Mouse (Mus musculus): ENCODE measurements around the gene 5730409E04Rik. TPM values are rescaled to one million over a fixed set of nuclear protein-coding genes. Genes with fewer than 3 reads are reported as not detected.

The 5730409E04Rik gene
- polyA plus RNA-seq, 1 experiment from 2014 or later = 16.8 TPM

GRCm38 (mm10) chr4:126620349-126620874 is 10.8 kb downstream of the 5730409E04Rik start:
- ATAC-seq (ENCODE audit: low FRiP score) (no peak), DNase-seq (ENCODE audit: low spot score) (no peak)
- Histone ChIP-seq H3K36me3 (replicated peaks; ENCODE audit: control insufficient read depth, insufficient read depth) (no peaks in the 10 kb centered on the region), H3K9me3 (ENCODE audit: control insufficient read depth, low read length) (no peaks in the 10 kb centered on the region), H3K4me3 (replicated peaks; ENCODE audit: low read length) (peak overlapping the region; percentile 28), H3K4me2 (replicated peaks) (peak overlapping the region; percentile 48), H3K9ac (peak overlapping the region; percentile 59; the same call in 1 of the 2 replicates), H3K27me3 (ENCODE audit: control insufficient read depth, insufficient read depth, low read length) (peaks cover 23% of the 10 kb centered on the region), H3K4me1 (replicated peaks; ENCODE audit: control insufficient read depth, insufficient read depth, low read length) (peaks cover 8% of the 10 kb centered on the region; the same call in 1 of the 2 replicates), H3K27ac (peak overlapping the region; percentile 52; the same call in 1 of the 2 replicates)
- 21% methylated on average over 13 of the region's 13 CpGs for WGBS

GRCm38 (mm10) chr4:126627021-126627681 is 17.5 kb downstream of the 5730409E04Rik start:
- 2% methylated on average over 23 of the region's 23 CpGs for WGBS
- H3K9ac ChIP-seq = no peak overlapping the region
- H3K4me1 ChIP-seq (replicated peaks; ENCODE audit: control insufficient read depth, insufficient read depth, low read length) = peaks cover 7% of the 10 kb centered on the region

GRCm38 (mm10) chr4:126631922-126632321 is 22.3 kb downstream of the 5730409E04Rik start:
- no peaks in the 10 kb centered on the region for H3K9me3 ChIP-seq (ENCODE audit: control insufficient read depth, low read length)
- no peak overlapping the region for H3K9ac ChIP-seq
- no peak for ATAC-seq (ENCODE audit: low FRiP score)
- no peaks in the 10 kb centered on the region for H3K36me3 ChIP-seq (replicated peaks; ENCODE audit: control insufficient read depth, insufficient read depth)
- DNase-seq (ENCODE audit: low spot score) = no peak
- no peak overlapping the region for H3K4me2 ChIP-seq (replicated peaks)
- peaks cover 5% of the 10 kb centered on the region for H3K4me1 ChIP-seq (replicated peaks; ENCODE audit: control insufficient read depth, insufficient read depth, low read length)
- H3K4me3 ChIP-seq (replicated peaks; ENCODE audit: low read length) = no peak overlapping the region
- H3K27me3 ChIP-seq (ENCODE audit: control insufficient read depth, insufficient read depth, low read length) = no peaks in the 10 kb centered on the region
- 49% methylated on average over 2 of the region's 2 CpGs for WGBS
- no peak overlapping the region for H3K27ac ChIP-seq

More at GRCm38 (mm10) chr4:126627021-126627681, 17.5 kb downstream of the 5730409E04Rik start:
- ATAC-seq (ENCODE audit: low FRiP score) = no peak
- H3K27me3 ChIP-seq (ENCODE audit: control insufficient read depth, insufficient read depth, low read length) = 0 out of 2 replicates have a peak, but pooled peaks cover 2% of the 10 kb centered on the region
- H3K27ac ChIP-seq = no peak overlapping the region
- peak overlapping the region; percentile 37 for H3K4me2 ChIP-seq (replicated peaks)
- no peak overlapping the region for H3K4me3 ChIP-seq (replicated peaks; ENCODE audit: low read length)
- H3K36me3 ChIP-seq (replicated peaks; ENCODE audit: control insufficient read depth, insufficient read depth) = no peaks in the 10 kb centered on the region
- no peaks in the 10 kb centered on the region for H3K9me3 ChIP-seq (ENCODE audit: control insufficient read depth, low read length)
- DNase-seq (ENCODE audit: low spot score) = no peak

GRCm38 (mm10) chr4:126632668-126633067 is 23.1 kb downstream of the 5730409E04Rik start:
- DNase-seq (ENCODE audit: low spot score) (no peak), ATAC-seq (ENCODE audit: low FRiP score) (no peak)
- Histone ChIP-seq H3K9me3 (ENCODE audit: control insufficient read depth, low read length) (no peaks in the 10 kb centered on the region), H3K27ac (no peak overlapping the region), H3K27me3 (ENCODE audit: control insufficient read depth, insufficient read depth, low read length) (no peaks in the 10 kb centered on the region), H3K4me3 (replicated peaks; ENCODE audit: low read length) (no peak overlapping the region), H3K4me1 (replicated peaks; ENCODE audit: control insufficient read depth, insufficient read depth, low read length) (no peaks in the 10 kb centered on the region; the same call in 1 of the 2 replicates), H3K4me2 (replicated peaks) (no peak overlapping the region), H3K36me3 (replicated peaks; ENCODE audit: control insufficient read depth, insufficient read depth) (no peaks in the 10 kb centered on the region), H3K9ac (no peak overlapping the region)
- 66% methylated on average over 3 of the region's 3 CpGs for WGBS

GRCm38 (mm10) chr4:126636330-126636729 is 26.7 kb downstream of the 5730409E04Rik start:
- Histone ChIP-seq H3K4me2 (replicated peaks) (peak overlapping the region; percentile 36), H3K36me3 (replicated peaks; ENCODE audit: control insufficient read depth, insufficient read depth) (no peaks in the 10 kb centered on the region), H3K9ac (peak overlapping the region; percentile 21; the same call in 1 of the 2 replicates), H3K9me3 (ENCODE audit: control insufficient read depth, low read length) (no peaks in the 10 kb centered on the region), H3K27me3 (ENCODE audit: control insufficient read depth, insufficient read depth, low read length) (no peaks in the 10 kb centered on the region), H3K4me1 (replicated peaks; ENCODE audit: control insufficient read depth, insufficient read depth, low read length) (no peaks in the 10 kb centered on the region; the same call in 1 of the 2 replicates), H3K4me3 (replicated peaks; ENCODE audit: low read length) (no peak overlapping the region), H3K27ac (peak overlapping the region; percentile 38)
- DNase-seq (ENCODE audit: low spot score) (no peak), ATAC-seq (ENCODE audit: low FRiP score) (no peak)
- 20% methylated on average over 11 of the region's 11 CpGs for WGBS

GRCm38 (mm10) chr4:126637446-126637845 is 27.8 kb downstream of the 5730409E04Rik start:
- Histone ChIP-seq H3K4me3 (replicated peaks; ENCODE audit: low read length) (no peak overlapping the region), H3K9me3 (ENCODE audit: control insufficient read depth, low read length) (no peaks in the 10 kb centered on the region), H3K4me2 (replicated peaks) (no peak overlapping the region), H3K27ac (no peak overlapping the region), H3K9ac (no peak overlapping the region), H3K36me3 (replicated peaks; ENCODE audit: control insufficient read depth, insufficient read depth) (no peaks in the 10 kb centered on the region), H3K27me3 (ENCODE audit: control insufficient read depth, insufficient read depth, low read length) (no peaks in the 10 kb centered on the region), H3K4me1 (replicated peaks; ENCODE audit: control insufficient read depth, insufficient read depth, low read length) (no peaks in the 10 kb centered on the region; the same call in 1 of the 2 replicates)
- ATAC-seq (ENCODE audit: low FRiP score) (no peak), DNase-seq (ENCODE audit: low spot score) (no peak)
- WGBS = 75% methylated on average over 4 of the region's 4 CpGs

- H3K27me3 ChIP-seq (ENCODE audit: control insufficient read depth, insufficient read depth, low read length) = no peaks in the 10 kb centered on the region
- no peaks in the 10 kb centered on the region for H3K36me3 ChIP-seq (replicated peaks; ENCODE audit: control insufficient read depth, insufficient read depth)
- H3K9me3 ChIP-seq (ENCODE audit: control insufficient read depth, low read length) = no peaks in the 10 kb centered on the region
- ATAC-seq (ENCODE audit: low FRiP score) = no peak
- H3K27ac ChIP-seq = no peak overlapping the region
- 44% methylated on average over 7 of the region's 7 CpGs for WGBS
- H3K4me2 ChIP-seq (replicated peaks) = no peak overlapping the region
- H3K4me1 ChIP-seq (replicated peaks; ENCODE audit: control insufficient read depth, insufficient read depth, low read length) = no peaks in the 10 kb centered on the region; the same call in 1 of the 2 replicates
- no peak overlapping the region for H3K9ac ChIP-seq
- no peak overlapping the region for H3K4me3 ChIP-seq (replicated peaks; ENCODE audit: low read length)
- DNase-seq (ENCODE audit: low spot score) = no peak
Measured at GRCm38 (mm10) chr4:126639339-126639738, 29.7 kb downstream of the 5730409E04Rik start.

GRCm38 (mm10) chr4:126641901-126642300 is 32.3 kb downstream of the 5730409E04Rik start:
- ATAC-seq (ENCODE audit: low FRiP score) (no peak), DNase-seq (ENCODE audit: low spot score) (no peak)
- H3K27me3 ChIP-seq (ENCODE audit: control insufficient read depth, insufficient read depth, low read length) = no peaks in the 10 kb centered on the region; the same call in 1 of the 2 replicates
- no peak overlapping the region for H3K4me2 ChIP-seq (replicated peaks)
- no peak overlapping the region for H3K27ac ChIP-seq
- no peak overlapping the region for H3K4me3 ChIP-seq (replicated peaks; ENCODE audit: low read length)
- 56% methylated on average over 9 of the region's 9 CpGs for WGBS
- no peaks in the 10 kb centered on the region for H3K4me1 ChIP-seq (replicated peaks; ENCODE audit: control insufficient read depth, insufficient read depth, low read length)
- no peaks in the 10 kb centered on the region for H3K36me3 ChIP-seq (replicated peaks; ENCODE audit: control insufficient read depth, insufficient read depth)
- H3K9me3 ChIP-seq (ENCODE audit: control insufficient read depth, low read length) = no peaks in the 10 kb centered on the region
- no peak overlapping the region for H3K9ac ChIP-seq

GRCm38 (mm10) chr4:126643815-126644214 is 34.2 kb downstream of the 5730409E04Rik start:
- ATAC-seq (ENCODE audit: low FRiP score) = no peak
- no peak overlapping the region for H3K4me2 ChIP-seq (replicated peaks)
- WGBS = 76% methylated on average over 4 of the region's 4 CpGs
- H3K9ac ChIP-seq = no peak overlapping the region
- no peaks in the 10 kb centered on the region for H3K36me3 ChIP-seq (replicated peaks; ENCODE audit: control insufficient read depth, insufficient read depth)
- H3K27ac ChIP-seq = no peak overlapping the region
- no peak for DNase-seq (ENCODE audit: low spot score)
- H3K27me3 ChIP-seq (ENCODE audit: control insufficient read depth, insufficient read depth, low read length) = no peaks in the 10 kb centered on the region; the same call in 1 of the 2 replicates
- H3K4me3 ChIP-seq (replicated peaks; ENCODE audit: low read length) = no peak overlapping the region
- no peaks in the 10 kb centered on the region for H3K9me3 ChIP-seq (ENCODE audit: control insufficient read depth, low read length)
- peaks cover 8% of the 10 kb centered on the region; the same call in 1 of the 2 replicates for H3K4me1 ChIP-seq (replicated peaks; ENCODE audit: control insufficient read depth, insufficient read depth, low read length)

Measured in hindbrain, embryonic 14.5 days (tissue).